Mouse (Mus musculus) adrenal gland, adult (tissue): ENCODE results near the gene Sgms2.
A peak's percentile ranks its signal among the peaks of the same experiment; 100 is the strongest.

Experiments used
- DNase-seq, 2 experiments: peaks; one replicate each; pipeline ENCODE4 v3.0.0; 2022 to 2023; ENCODE audit warnings: low spot score in 1 of 2; ENCODE audit not compliant: inconsistent age in 2 of 2

Gene Sgms2

DNA sequence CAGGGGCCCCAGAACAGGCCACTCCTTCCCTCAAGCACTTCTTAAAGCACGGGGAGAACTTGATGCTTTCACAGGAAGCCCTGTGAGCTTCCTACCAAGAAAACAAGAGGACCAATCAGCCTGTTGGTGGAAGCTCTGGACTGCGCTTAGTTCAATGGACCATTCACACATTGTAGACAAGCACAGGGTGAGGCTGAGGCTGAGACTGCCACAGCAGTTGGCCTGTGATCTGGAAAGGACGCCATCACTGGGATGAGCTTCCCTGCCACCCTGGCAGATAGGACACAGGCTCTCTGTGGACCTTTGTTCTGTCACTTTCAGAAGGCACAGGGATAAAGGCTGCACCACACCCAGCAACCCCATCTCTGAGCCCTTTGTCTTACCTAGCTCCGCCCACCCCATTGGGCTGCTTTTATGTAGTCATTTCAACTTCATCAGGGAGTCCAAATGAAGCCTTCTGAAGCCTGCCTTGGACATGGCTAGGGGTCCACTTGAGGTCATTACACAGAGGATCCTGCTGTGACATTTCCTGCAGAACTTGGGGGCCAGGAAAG, 175.2 kb downstream of the Sgms2 start:
- no peak for DNase-seq

- no peak for DNase-seq
These were observed 178.9 kb downstream of the Sgms2 start for GRCm38 (mm10) chr3:131312340-131312739.

- DNase-seq, result peak in 1 of 2 experiments; percentile 16
These were observed 180.6 kb downstream of the Sgms2 start for GRCm38 (mm10) chr3:131310572-131310971.

GRCm38 (mm10) chr3:131307811-131308210, 183.4 kb downstream of the Sgms2 start:
- no peak for DNase-seq

DNA sequence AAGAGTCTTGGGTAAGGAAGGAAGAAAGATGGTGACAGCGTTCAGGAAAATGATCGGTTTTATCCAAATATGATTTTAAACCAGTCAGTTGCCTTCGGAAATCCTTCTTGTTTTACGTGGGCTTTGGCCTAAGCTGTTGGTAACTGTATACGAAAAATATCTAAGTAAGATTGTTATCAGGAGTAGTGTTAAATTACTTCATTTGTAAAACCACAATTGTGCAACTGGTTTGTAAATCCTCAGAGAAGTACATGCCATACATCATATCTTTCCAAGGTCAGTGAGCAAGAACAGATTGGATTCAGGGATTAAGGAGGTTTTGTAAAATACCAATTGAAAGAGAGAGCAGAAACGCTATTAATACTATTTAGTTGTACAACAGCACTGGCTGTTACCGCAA, 185.0 kb downstream of the Sgms2 start:
- DNase-seq, result no peak

GRCm38 (mm10) chr3:131303320-131303714, 187.9 kb downstream of the Sgms2 start:
- no peak for DNase-seq

DNA sequence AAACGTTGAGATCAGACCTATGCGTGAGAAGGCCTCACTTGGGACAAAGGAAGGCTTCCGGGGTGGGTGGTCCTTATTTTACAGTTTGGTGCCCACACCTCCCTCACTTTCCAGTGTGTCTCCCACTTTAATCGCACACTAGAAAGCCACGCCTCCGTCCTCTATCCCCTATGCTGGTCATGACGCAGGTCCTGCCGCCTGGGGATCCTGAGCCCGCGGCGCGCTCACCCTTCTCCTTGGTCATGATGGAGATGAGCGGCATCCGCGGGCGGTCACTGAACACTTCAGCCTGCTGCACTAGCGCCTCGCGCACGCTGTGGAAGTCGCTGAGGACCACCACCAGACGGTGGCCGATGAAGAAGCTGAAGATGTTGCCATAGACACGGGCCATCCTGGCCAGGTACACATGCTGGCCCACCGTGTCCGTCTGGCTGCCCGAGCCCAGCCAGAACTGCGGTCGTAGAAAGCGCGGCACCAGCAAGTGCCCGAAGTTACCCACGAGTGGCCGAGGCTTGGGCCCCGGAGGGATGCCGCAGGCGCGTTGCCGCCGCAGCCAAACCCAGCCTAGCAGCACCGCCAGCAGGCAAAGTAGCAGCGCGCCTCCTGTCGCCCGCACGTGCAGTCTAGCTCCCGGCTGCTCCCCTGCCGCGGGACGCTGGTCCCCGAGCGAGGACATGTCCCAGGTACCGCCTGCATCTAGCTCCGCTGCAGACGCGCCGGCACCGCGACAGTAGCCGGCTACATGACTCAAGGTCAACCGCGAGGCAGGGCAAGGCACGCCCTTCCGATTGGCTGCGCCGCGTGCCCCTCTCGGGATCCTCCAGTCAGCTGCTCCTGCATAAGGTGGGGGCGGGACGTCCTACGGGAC, 188.5 kb downstream of the Sgms2 start, which contains the start of gene Cyp2u1:
Gene Cyp2u1 (minus strand): TSS at position 776 of the 868 bp plus-strand sequence.
- peak; percentile 94 to 97 for DNase-seq

DNA sequence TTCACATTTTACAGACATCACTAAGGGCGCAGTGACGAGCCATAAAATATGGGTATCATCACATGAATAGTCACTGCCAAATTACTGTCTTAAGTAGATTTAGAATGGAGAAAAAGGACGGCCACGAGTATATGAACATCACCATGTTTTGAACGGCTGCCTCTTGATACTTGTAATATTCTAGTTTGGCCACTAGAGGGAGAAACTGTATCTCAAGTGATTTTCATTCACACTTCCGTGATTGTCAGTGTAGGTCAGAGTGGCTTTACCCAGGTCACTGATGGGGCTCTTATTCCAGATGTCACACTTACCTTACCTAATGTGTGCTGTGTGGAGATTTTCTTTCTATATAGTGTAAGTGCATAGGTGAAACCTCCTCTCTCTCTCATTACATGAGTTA, 191.3 kb downstream of the Sgms2 start:
- DNase-seq, result peak in 1 of 2 experiments; percentile 69

DNA sequence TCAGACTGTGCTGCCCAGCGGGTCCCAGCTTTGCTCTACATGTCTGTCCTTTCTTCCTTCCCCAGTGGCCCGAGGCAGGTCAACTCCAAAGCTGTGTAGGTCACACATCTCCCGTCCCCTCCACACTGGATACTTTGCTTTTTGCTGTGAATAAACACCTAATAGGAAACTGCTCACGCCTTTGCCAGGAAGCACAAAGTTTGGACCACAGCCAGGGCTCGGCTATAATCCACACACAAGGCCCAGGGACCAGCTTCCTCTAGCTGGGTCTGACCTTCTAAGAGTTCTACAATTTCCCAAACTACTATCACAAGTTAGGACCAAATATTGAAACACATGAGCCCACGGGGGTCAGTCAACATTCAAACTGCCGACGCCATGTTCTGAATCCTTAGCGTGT, 192.1 kb downstream of the Sgms2 start:
- no peak for DNase-seq

DNA sequence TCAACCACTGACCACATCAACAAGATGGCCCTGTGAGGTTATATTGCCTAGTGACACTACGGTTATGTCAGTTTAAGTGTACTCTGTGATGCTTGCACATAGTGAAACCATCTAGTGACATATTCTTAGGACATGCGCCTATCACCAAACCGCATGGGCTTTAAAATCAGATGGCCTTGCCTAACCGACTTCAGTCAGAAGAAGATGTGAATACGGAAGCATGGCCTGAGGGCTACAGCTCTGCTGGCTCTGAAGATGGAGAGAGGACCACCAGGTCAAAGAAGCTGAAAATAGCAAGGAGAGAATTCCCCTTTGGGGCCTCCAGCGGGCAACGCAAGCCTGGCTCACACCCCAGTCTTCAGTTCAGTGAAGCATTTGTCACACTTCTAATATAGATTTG, 194.3 kb downstream of the Sgms2 start:
- no peak for DNase-seq

GRCm38 (mm10) chr3:131295513-131296200, 195.6 kb downstream of the Sgms2 start:
- DNase-seq, result no peak

DNA sequence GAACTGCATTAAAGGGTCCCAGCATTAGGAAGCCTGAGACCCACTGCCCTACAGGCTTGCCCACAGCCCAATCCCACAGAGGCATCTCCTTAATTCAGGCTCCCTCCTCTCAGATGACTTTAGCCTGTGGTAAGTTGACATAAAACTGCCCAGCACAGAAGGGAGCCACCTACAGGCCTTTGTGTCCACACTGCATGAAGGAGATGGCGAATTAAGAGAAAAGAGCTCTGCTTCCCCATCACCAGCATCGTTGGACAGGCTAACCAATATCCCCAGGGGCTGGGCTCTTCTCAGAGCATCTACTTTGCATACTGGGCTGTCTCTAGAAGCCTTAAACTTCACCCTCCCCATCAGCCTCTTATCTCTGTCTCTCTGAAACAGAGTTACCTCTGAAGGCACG, 196.7 kb downstream of the Sgms2 start:
- DNase-seq, result peak in 1 of 2 experiments; percentile 46

GRCm38 (mm10) chr3:131292959-131293358, 198.3 kb downstream of the Sgms2 start:
- DNase-seq, result no peak

GRCm38 (mm10) chr3:131292349-131292748, 198.9 kb downstream of the Sgms2 start:
- no peak for DNase-seq

DNA sequence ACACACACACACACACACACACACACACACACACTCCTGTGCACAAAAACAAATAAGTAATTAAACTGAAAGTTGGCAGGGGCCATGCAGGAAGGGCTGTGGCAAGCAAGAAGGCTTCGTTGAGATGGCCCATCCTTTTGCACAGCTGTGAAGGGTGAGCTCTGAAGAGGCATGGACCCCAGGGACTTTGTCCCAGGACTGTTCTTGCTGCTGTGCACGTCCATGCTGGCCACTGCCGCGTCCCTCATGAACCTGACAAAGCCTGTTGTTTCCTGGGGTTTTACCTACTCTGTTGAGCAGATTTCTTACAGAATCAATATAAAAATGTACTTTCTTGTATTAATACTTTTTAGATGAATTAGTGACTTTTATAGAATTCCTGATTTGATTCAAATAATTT, 199.3 kb downstream of the Sgms2 start:
- DNase-seq, result no peak

- no peak for DNase-seq
These were observed 217.1 kb downstream of the Sgms2 start for GRCm38 (mm10) chr3:131274151-131274550.

DNA sequence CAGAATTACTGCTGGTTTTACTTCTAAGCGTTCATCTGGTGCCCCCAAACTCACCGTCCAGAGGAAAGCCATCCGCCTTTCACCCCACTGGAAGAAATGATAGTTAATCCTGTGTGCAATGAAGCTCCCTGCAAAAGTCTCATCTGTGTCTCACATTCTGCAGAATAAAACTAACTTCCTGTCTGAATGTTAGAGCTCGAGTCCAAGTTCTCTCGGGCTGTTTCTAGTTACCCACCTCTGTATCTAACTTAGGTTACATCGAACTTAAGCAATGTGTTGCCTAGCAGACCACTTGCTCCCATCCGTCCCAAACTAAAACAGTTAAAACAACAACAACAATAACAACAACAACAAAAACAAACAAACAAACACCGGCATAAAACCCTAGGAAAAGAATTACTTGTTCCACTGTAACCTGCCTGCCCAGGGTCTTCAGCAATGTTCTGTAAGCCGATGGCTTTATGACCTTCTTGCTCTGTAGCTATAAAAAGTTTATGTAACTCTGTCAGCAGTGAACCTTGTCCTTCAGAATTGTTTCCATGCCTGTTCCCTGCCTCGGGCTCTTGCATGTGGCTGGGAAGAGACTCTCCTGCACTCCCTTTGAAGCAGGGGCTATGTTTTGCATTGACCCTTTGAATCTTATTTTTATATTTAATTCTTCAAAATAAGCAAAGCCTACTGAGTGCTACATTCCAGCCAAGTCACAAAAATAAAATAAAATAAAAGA, 218.7 kb downstream of the Sgms2 start:
- peak in 1 of 2 experiments; percentile 65 for DNase-seq

DNA sequence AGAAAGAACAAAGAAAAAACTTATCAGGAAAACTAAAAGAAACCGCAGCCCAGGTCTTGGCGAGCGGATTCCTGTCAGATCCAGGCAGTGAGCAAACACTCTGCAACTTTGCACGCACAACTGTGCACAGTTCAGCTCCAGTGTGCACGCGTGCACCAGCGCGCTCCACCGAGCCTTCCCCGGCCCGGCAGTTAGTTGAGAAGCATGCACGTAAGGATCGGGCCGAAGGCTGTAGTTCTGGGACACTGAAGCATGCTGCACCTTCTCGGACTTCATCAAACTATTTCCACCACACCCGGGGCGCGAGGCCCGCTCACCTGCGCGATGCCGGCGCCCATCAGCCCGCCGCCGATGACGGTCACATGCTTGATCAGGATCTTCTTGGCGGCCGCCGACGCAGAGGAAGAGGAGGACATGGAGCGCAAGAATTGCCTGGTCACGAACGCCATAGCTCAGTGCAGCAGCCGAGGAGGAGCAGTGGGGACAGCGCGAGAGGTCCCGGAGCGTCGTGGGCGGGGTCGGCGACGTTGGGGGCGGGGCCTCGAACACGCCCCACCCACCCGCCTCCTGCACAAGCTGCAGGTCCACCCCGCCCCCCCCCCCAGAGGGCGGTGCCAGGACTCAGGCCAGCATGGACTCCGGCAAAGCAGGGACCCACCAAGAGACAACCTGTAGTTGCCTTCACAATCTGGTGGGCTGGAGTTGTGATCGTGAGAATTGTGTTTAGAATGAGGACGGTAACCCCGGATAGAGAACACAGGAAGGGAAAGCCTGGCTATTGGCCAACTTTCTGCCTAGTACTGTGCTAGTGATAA, 219.4 kb downstream of the Sgms2 start, which contains the start of gene Hadh:
Gene Hadh (minus strand): TSS at position 543 of the 815 bp plus-strand sequence.
- DNase-seq, result peak; percentile 91 to 96

GRCm38 (mm10) chr3:131271157-131271556, 220.1 kb downstream of the Sgms2 start:
- DNase-seq, result peak; percentile 76 to 92

- no peak for DNase-seq
These were observed 220.8 kb downstream of the Sgms2 start for GRCm38 (mm10) chr3:131270381-131270780.
